Mouse (Mus musculus) lung, embryonic 16.5 days (tissue): ENCODE measurements around the gene Uhrf1bp1. TPM values are rescaled to one million over a fixed set of nuclear protein-coding genes. Genes with fewer than 3 reads are reported as not detected.

Experiments used
- ATAC-seq: fragments of 200-750 bp; cut with Nextera tagmentation; 2 replicates; pipeline ENCODE4 v1.8.0; 2017; ENCODE audit warnings: low read depth, mild to moderate bottlenecking, moderate library complexity
- H3K27ac ChIP-seq: fragments of 300-500 bp; sonication (generic); 2 replicates; pipeline ENCODE4 v1.5.1; 2014; ENCODE audit warnings: mild to moderate bottlenecking, control low read depth, low read length
- H3K27me3 ChIP-seq: fragments of 300-500 bp; sonication (generic); 2 replicates; pipeline ENCODE4 v1.6.1; 2014; ENCODE audit warnings: low read depth, low read length, mixed read lengths; ENCODE audit not compliant: control insufficient read depth, insufficient read depth
- H3K36me3 ChIP-seq: fragments of 300-500 bp; sonication (generic); 2 replicates; pipeline ENCODE4 v1.6.1; 2014; ENCODE audit warnings: low read length; ENCODE audit not compliant: control insufficient read depth, insufficient read depth
- H3K4me1 ChIP-seq: fragments of 300-500 bp; sonication (generic); replicated peaks from 2 replicates; pipeline ENCODE4 v1.6.1; 2014; ENCODE audit warnings: low read length, mixed read lengths; ENCODE audit not compliant: control insufficient read depth, insufficient read depth
- H3K4me2 ChIP-seq: fragments of 300-500 bp; sonication (generic); 2 replicates; pipeline ENCODE4 v1.6.1; 2014; ENCODE audit warnings: low read depth, low read length, control low read depth
- H3K4me3 ChIP-seq: fragments of 300-500 bp; sonication (generic); 2 replicates; pipeline ENCODE4 v1.5.1; 2014; ENCODE audit warnings: mild to moderate bottlenecking, low read length, control low read depth
- H3K9ac ChIP-seq: fragments of 300-500 bp; sonication (generic); 2 replicates; pipeline ENCODE4 v1.6.1; 2014; ENCODE audit warnings: low read length, control low read depth
- H3K9me3 ChIP-seq: fragments of 300-500 bp; sonication (generic); 2 replicates; pipeline ENCODE4 v1.6.1; 2016; ENCODE audit warnings: low read length; ENCODE audit not compliant: control insufficient read depth
- WGBS: fragments of 180-500 bp; shearing (Covaris S2); extraction: QIAGEN DNeasy Blood & Tissue Kit; methylation state at CpG from one replicate; pipeline ENCODE4 v1.1.7; 2014; 5-methylcytosine and 5-hydroxymethylcytosine counted together
- polyA plus RNA-seq: library from polyadenylated mRNA; unstranded; fragments of >200 nt; fragmentation: Nextera tagmentation; extraction: Ambion mirVana; gene quantifications from 2 replicates; pipeline ENCODE4 v1.2.1, GENCODE M21; 2015

Gene Uhrf1bp1
- polyA plus RNA-seq, 1 experiment from 2014 or later, result 4.6 TPM

DNA sequence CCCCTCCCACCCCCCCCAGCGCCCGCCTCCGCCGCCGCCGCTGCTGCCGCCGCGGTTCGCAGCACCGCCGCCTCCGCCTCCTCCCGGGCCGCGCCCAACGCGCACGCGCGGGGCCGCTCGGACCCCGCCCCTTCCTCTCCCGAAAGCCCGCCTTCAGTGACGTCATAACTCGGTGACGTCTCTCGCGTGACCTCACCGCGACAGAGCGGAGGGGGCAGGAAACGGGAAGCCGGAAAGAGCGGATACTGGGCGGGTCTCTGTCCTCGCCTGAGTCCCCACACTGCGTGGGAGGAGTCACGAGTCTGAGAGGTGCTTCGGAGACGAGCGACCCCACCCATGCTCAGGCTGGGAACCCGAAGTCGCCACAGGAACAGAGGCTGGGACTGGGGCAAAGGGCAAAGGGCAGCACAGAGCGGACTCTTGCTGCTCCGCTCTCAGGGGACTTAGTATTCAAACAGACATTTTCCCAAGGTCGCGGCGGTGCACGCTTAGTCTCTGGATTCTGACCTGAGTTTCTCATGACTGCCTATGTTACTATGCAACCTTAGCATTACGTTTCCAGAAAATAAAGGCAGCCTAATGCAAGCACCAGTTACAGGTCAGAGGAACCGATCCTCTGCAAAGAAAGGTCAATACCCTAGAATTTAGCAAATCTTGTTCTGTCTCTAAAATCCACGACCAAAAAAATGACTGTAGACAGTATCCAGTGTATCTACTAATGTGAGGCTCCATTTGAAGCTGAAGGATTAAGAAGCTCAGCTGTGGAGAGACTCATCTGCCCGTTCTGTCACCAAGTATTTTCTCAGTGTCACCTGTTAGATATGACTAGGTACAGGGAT is 35.5 kb upstream of the Uhrf1bp1 start, which contains the start of gene D17Wsu92e:
Gene D17Wsu92e (minus strand): TSS at position 81 of the 839 bp plus-strand sequence.
- Histone ChIP-seq H3K4me2 (peak within 1 kb of the TSS; percentile 74), H3K27ac (peak within 1 kb of the TSS; percentile 90), H3K36me3 (no peaks in the 10 kb centered on the region), H3K4me3 (peak within 1 kb of the TSS; percentile 100), H3K4me1 (peaks cover 18% of the 10 kb centered on the region), H3K9ac (peak within 1 kb of the TSS; percentile 99), H3K9me3 (no peaks in the 10 kb centered on the region), H3K27me3 (no peaks in the 10 kb centered on the region)
- 2% methylated on average over 33 of the region's 56 CpGs for WGBS
- peak; percentile 98 for ATAC-seq

DNA sequence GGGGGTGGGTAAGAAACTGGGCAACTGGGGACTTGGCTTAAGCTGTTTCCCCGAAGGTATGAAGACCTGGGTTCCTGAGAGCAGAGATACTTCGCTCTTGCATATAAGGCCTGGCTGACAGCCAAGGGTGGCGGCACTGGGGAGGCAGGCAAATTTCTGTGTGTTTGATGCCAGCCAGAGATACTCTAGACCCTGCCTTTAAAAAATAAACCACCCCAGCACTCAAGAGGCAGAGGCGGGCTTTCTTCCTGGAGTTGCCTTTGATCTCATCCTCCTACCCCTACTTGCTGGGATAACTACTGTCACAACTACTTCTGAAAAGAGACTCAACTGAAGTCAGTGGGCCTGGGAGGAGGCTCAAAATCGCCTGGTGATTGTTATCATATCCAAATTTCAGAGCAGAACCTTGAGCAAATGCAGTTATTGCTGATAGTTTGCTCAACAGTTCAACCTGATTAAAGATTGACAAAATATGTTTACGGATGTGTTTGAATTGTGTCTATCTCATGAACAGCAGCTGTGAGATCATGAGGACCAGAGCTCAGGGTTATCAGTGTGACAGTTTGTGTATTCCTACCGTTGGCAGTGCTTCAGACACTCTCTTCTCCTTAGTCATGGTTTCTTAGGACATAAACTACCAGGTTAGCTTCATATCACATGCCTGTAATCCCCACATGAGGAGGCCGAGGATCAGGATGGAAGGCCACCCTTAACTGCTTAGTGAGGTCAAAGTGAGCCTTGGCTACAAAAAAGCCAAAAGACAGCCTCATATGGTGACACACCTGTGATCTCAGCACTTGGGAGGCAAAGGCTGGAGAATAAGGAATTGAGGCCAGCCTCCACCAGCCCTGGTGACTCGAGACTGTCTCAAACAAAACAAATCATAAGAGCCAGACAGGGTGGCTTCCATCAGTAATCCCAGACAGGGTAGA is 34.6 kb upstream of the Uhrf1bp1 start:
- peak overlapping the region; percentile 82 for H3K9ac ChIP-seq
- no peak for ATAC-seq
- peak overlapping the region; percentile 57 for H3K4me2 ChIP-seq
- no peaks in the 10 kb centered on the region for H3K9me3 ChIP-seq
- peak overlapping the region; percentile 90 for H3K27ac ChIP-seq
- no peaks in the 10 kb centered on the region for H3K27me3 ChIP-seq
- H3K4me1 ChIP-seq, result peaks cover 18% of the 10 kb centered on the region
- no peaks in the 10 kb centered on the region for H3K36me3 ChIP-seq
- 45% methylated on average over 9 of the region's 9 CpGs for WGBS
- peak overlapping the region; percentile 100 for H3K4me3 ChIP-seq

DNA sequence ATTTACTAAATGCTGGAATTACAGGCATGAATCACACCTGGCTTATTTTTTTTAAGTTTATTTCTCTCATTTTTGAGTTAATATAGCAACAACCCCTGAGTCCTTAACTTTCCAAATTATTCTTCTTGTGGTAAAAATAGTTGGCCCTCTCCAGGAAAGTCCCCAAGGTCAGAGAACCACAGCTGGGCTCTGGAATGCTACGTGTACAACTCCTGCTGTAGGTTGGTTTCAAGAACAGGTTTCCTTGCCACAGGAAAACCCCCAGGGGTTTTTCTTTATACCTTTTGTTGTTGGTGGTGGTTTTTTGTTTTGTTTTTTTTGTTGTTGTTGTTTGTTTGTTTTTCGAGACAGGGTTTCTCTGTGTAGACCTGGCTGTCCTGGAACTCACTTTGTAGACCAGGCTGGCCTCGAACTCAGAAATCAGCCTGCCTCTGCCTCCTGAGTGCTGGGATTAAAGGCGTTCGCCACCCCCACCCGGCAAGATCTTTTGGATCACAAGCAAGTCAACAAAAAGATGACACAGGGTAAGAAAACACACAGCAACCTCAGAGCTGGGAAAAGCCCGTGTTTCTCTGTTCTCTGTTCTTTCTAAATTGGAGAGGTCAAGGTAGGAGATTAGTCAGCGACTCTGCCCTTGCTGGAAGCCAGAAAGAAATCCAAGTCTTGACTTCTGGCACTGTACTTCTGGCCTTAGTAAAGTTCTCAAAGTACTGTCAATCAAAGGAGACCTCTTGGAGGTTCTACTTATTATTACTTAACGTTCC is 32.9 kb upstream of the Uhrf1bp1 start:
- Histone ChIP-seq H3K27me3 (no peaks in the 10 kb centered on the region), H3K4me3 (no peak overlapping the region), H3K4me2 (no peak overlapping the region), H3K36me3 (no peaks in the 10 kb centered on the region), H3K27ac (no peak overlapping the region), H3K9ac (no peak overlapping the region), H3K4me1 (peaks cover 14% of the 10 kb centered on the region), H3K9me3 (no peaks in the 10 kb centered on the region)
- no peak for ATAC-seq
- 68% methylated on average over 9 of the region's 9 CpGs for WGBS

DNA sequence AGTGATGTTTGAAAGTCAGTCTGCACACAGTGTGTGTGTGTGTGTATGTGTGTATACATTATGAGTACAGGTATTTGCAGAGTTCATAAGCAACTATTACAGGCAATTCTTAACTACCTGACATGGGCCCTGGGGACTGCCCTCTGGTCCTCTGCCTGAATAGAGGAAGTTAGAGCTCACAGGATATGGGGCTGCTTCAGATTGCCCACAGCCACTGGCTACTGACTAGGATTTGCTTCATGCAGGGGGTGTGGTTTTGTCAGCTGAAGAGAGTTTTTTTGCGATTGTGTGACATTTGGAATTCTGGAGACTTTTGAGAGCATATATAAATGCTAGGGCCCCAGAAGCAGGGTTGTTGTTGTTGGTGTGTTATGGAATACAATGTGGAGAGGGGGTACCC is 31.3 kb upstream of the Uhrf1bp1 start:
- Histone ChIP-seq H3K4me2 (no peak overlapping the region), H3K9ac (no peak overlapping the region), H3K36me3 (no peaks in the 10 kb centered on the region), H3K4me1 (peaks cover 4% of the 10 kb centered on the region), H3K4me3 (no peak overlapping the region), H3K9me3 (no peaks in the 10 kb centered on the region), H3K27me3 (no peaks in the 10 kb centered on the region), H3K27ac (no peak overlapping the region)
- no peak for ATAC-seq
- WGBS, result 64% methylated on average over 1 of the region's 1 CpGs

DNA sequence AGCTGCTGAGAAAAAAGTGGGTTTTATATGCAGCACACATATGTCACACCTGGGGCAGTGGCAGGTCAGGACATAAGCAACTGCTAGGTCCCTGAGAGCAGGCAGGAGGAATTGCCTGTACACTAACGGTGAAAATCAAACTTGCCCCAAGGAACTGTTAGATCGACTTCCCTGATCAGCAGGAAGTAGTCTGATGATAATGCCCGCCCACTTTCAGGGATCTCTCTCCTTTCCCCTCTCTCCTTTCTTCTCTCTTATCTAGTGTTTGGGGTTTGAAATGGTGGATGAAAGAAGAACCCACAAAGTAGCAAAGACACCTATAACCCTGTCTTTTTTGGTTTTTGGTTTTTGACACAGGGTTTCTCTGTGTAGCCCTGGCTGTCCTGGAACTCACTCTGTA is 30.7 kb upstream of the Uhrf1bp1 start:
- Histone ChIP-seq H3K27me3 (no peaks in the 10 kb centered on the region), H3K36me3 (no peaks in the 10 kb centered on the region), H3K27ac (no peak overlapping the region), H3K4me1 (peaks cover 4% of the 10 kb centered on the region), H3K9ac (no peak overlapping the region), H3K9me3 (no peaks in the 10 kb centered on the region), H3K4me3 (no peak overlapping the region), H3K4me2 (peak overlapping the region; percentile 64; the same call in 1 of the 2 replicates)
- 22% methylated on average over 3 of the region's 3 CpGs for WGBS
- no peak for ATAC-seq

DNA sequence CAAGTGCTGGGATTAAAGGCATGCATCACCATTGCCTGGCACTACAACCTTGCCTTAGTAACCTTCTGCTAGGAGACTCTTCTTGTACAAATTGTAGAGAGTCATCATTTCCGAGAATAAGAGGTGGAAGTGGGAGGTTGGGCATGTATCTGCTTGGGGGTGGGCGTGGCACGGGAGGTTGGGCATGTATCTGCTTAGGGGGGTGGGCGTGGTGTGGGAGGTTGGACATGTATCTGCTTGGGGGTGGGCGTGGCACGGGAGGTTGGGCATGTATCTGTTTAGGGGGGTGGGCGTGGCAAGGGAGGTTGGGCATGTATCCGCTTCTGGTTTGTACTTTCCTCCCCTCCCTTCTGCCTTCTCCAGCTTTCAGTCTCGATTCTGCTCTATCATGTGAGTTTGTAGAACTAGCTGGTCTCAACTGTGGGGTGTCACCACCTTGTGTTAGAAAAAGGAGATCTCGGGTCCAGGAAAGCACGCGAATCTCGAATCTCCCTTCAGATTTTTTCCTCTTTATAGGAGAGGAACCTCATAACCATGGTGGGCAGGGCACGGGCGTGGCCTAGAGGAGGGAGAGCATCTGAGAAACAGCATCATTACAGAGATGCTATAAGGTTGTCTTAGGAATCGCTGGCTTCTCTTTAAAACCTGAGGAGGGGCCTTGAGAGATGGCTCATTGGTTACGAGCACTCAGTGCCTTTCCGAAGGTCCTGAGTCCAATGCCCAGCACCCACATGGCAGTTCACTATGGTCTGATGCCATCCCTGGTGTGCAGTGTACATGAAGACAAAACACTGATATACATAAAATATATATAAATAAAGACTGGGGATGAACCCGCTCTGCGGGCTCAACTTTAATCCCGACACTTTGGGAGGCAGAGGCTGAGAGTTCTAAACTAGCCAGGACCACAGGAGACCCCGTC is 30.0 kb upstream of the Uhrf1bp1 start:
- peak overlapping the region; percentile 64 for H3K4me2 ChIP-seq
- H3K9me3 ChIP-seq, result no peaks in the 10 kb centered on the region
- H3K4me1 ChIP-seq, result peaks cover 1% of the 10 kb centered on the region
- peak overlapping the region; percentile 77 for H3K27ac ChIP-seq
- ATAC-seq, result peak; percentile 84
- no peaks in the 10 kb centered on the region for H3K36me3 ChIP-seq
- no peaks in the 10 kb centered on the region for H3K27me3 ChIP-seq
- 2% methylated on average over 22 of the region's 22 CpGs for WGBS
- H3K9ac ChIP-seq, result peak overlapping the region; percentile 44
- H3K4me3 ChIP-seq, result peak overlapping the region; percentile 47

DNA sequence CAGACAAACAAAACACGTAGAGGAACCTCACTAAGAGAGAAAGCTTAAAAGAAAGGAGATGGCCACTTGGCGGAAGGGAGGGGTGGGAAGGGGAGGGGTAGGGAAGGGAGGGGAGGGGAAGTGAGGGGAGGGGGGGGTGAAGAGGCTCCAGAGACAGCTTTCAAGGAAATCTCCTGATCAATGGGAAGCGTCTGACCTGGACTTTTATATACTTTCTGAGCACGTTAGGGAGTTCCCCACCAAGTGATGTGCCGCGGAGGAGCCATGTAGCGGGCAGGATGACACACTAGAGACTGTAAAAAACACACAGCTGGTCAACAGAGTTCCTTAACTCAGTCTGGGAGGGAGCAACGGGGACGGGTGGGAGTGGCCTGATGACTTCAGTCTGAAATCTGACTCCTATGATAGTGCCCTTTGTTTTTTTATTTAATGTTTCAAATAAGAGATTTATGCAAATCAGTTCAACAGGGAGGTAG is 29.3 kb upstream of the Uhrf1bp1 start:
- Histone ChIP-seq H3K4me1 (no peaks in the 10 kb centered on the region), H3K36me3 (no peaks in the 10 kb centered on the region), H3K9ac (peak overlapping the region; percentile 44), H3K27ac (peak overlapping the region; percentile 77), H3K27me3 (no peaks in the 10 kb centered on the region), H3K4me3 (peak overlapping the region; percentile 47), H3K9me3 (no peaks in the 10 kb centered on the region), H3K4me2 (peak overlapping the region; percentile 64)
- WGBS, result 3% methylated on average over 9 of the region's 9 CpGs
- ATAC-seq, result peak; percentile 75

DNA sequence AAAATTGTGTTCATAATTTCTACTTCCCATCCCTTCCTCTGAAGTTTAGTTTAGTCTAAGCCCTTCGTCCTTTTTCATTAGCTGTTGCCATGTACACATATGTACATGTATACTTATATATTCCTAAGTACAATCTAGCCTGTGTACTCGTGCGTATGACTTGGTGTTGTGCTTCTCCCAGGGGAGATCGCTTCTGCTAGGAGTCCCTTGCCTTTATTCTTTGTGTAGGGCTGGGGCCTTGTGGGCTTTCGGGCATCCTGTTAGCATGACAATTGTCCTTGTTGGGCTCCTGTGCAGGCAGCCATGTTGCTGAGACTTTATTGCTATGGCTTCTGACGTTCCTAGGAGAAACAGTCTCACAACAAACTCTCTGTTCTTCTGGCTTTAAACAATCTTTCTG is 28.7 kb upstream of the Uhrf1bp1 start:
- H3K27ac ChIP-seq, result peak overlapping the region; percentile 3; the same call in 1 of the 2 replicates
- no peaks in the 10 kb centered on the region for H3K36me3 ChIP-seq
- no peak overlapping the region for H3K9ac ChIP-seq
- no peaks in the 10 kb centered on the region for H3K4me1 ChIP-seq
- no peaks in the 10 kb centered on the region for H3K27me3 ChIP-seq
- no peak overlapping the region for H3K4me2 ChIP-seq
- H3K9me3 ChIP-seq, result no peaks in the 10 kb centered on the region
- H3K4me3 ChIP-seq, result no peak overlapping the region
- no peak for ATAC-seq
- 37% methylated on average over 6 of the region's 6 CpGs for WGBS
